Mouse (Mus musculus): ENCODE measurements around the gene Map3k19.
A peak's percentile ranks its signal among the peaks of the same experiment; 100 is the strongest.

GRCm38 (mm10) chr1:127845472-127845871 is 9.4 kb downstream of the Map3k19 start:
- TF ChIP-seq CTCF (IDR thresholded peaks at IDR 0.05; ENCODE audit: low read depth) (no peak), EP300 (IDR thresholded peaks at IDR 0.05; ENCODE audit: low read depth) (peak; percentile 35; the same call in 1 of the 2 replicates)
